Mouse (Mus musculus) right cerebral cortex, adult 2 months (tissue): ENCODE measurements at regions not wholly inside any gene's neighbourhood (a gene's known extent, or its start where the extent isn't known, plus 50 kb on each side); places are given as distances from the start of the nearest gene placed in this dataset.
A peak's percentile ranks its signal among the peaks of the same experiment; 100 is the strongest.

ENCODE experiments used
- DNase-seq, 2 experiments: peaks; one replicate each; pipeline ENCODE4 v3.0.0; 2021 to 2022; ENCODE audit warnings: low spot score in 2 of 2

DNA sequence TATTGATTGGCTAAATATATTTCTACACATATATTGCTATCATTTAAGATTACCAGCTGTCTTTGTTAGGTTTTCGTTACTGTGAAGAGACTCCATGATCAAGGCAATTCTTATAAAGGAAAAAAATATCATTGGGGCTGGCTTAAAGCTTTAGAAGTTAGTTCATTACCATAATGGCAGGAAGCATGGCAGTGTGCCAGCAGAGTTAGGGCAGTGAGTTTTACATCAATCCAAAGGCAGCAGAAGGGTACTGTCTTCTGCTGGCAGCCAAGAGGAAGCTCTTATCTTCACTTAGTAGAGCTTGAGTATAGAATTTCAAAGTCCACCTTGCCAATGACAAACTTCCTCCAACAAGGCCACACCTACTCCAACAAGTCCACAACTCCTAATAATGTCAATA lies 1744.6 kb upstream of the Adgrl3 start:
- DNase-seq, result no peak

DNA sequence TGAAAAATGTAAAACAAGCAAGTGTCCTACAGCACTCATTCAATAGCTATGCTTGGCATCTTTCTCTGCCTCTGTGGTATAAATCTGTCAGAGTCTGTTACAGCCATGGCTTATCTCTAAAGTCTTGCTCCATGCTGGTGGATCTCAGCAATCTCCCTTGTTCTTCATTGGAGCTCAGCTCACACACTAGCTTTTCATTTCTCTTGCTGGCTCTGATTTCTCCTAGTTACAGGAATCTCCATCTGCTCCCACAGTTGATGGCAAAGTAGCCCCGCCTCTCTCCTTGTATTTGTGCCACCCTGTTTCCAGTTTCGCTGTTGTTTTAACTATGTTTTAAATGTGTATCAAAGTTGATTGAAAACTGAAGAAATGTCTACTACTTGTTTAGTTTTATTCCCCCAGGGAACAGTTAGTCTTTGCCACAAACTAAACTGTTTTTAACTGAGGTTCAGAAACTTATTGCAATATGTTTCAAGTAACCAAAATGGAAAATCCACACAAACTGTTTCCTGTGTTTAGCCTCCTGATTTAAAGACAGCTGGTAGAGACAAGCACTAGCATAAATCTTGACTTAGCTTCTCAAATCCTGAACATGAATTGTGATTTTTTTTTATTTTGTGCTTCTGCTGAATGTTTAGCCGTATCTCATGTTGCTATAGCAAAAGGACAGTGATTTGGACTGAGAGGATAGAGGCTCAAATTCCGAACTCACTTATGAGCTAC lies 1719.8 kb upstream of the Adgrl3 start:
- DNase-seq, result no peak

GRCm38 (mm10) chr5:79306181-79306580 lies 1713.8 kb upstream of the Adgrl3 start:
- DNase-seq, result peak; percentile 3 to 17
